Mouse (Mus musculus) heart, embryonic 13.5 days (tissue): Measurements from ENCODE around the gene Slc25a53. TPM values are rescaled to one million over a fixed set of nuclear protein-coding genes. Genes with fewer than 3 reads are reported as not detected.

Experiments
- ATAC-seq: fragments of 200-750 bp; cut with Nextera tagmentation; 2 replicates; pipeline ENCODE4 v1.8.0; 2017; ENCODE audit warnings: moderate TSS enrichment; ENCODE audit not compliant: insufficient number of reproducible peaks, low FRiP score, low TSS enrichment; ENCODE audit errors: extremely low read depth
- H3K27ac ChIP-seq: fragments of 300-500 bp; sonication (generic); replicated peaks from 2 replicates; pipeline ENCODE4 v1.5.1; 2015; ENCODE audit warnings: moderate library complexity, mild to moderate bottlenecking, inconsistent platforms
- H3K27me3 ChIP-seq: fragments of 300-500 bp; sonication (generic); replicated peaks from 2 replicates; pipeline ENCODE4 v1.6.1; 2015; ENCODE audit warnings: mild to moderate bottlenecking, inconsistent platforms
- H3K36me3 ChIP-seq: fragments of 300-500 bp; sonication (generic); 2 replicates; pipeline ENCODE4 v1.6.1; 2015; ENCODE audit warnings: mild to moderate bottlenecking, inconsistent platforms
- H3K4me1 ChIP-seq: fragments of 300-500 bp; sonication (generic); 2 replicates; pipeline ENCODE4 v1.6.1; 2015; ENCODE audit warnings: inconsistent platforms
- H3K4me2 ChIP-seq: fragments of 300-500 bp; sonication (generic); 2 replicates; pipeline ENCODE4 v1.6.1; 2015; ENCODE audit warnings: inconsistent platforms, mild to moderate bottlenecking, moderate library complexity
- H3K4me3 ChIP-seq: fragments of 300-500 bp; sonication (generic); 2 replicates; pipeline ENCODE4 v1.5.1; 2015; ENCODE audit warnings: moderate library complexity, mild to moderate bottlenecking, inconsistent platforms
- H3K9ac ChIP-seq: fragments of 300-500 bp; sonication (generic); 2 replicates; pipeline ENCODE4 v1.6.1; 2015; ENCODE audit warnings: inconsistent platforms, mild to moderate bottlenecking, moderate library complexity
- H3K9me3 ChIP-seq: fragments of 300-500 bp; sonication (generic); 2 replicates; pipeline ENCODE4 v1.6.1; 2016; ENCODE audit warnings: inconsistent platforms
- WGBS: fragments of 180-500 bp; shearing (Covaris S2); methylation state at CpG from one replicate; pipeline ENCODE4 v1.1.7; 2015; ENCODE audit warnings: mixed read lengths; 5-methylcytosine and 5-hydroxymethylcytosine counted together
- polyA plus RNA-seq: library from polyadenylated mRNA; unstranded; fragments of >200 nt; fragmentation: Nextera tagmentation; extraction: Ambion mirVana; gene quantifications from 2 replicates; pipeline ENCODE4 v1.2.1, GENCODE M21; 2015

Gene Slc25a53
- 5.6 and 6.4 TPM in 2 replicates for polyA plus RNA-seq

DNA sequence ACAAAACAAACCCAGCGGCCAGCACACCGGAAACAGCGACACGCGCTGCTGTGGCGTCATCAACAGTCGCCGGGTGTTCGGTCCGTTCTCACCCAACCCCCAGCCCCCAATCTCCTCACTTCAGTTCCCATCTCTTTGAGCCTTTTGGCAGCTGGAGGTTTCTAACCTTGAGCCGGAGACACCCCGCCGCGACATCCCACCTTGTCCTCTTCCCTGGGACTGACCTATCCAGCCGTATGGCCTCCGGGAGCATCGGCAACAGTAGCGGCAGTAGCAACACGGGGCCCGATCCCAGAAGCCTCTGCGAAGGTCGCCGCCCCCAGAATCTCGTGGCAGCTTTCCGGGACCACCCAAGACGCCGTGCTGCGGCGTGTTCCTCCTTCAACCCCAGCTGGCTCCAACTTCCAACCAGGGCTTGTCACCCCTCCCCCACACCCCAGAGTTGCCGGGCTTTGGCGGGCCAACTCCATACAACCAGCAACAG lies at the start of gene Slc25a53:
Gene Slc25a53, minus strand, starts transcription at position 303 of the 484 bp plus-strand sequence.
- H3K27me3 ChIP-seq, result no peaks in the 10 kb centered on the region
- H3K9me3 ChIP-seq, result no peaks in the 10 kb centered on the region
- H3K27ac ChIP-seq, result peak within 1 kb of the TSS; percentile 87
- ATAC-seq, result peak; percentile 58; the same call in 1 of the 2 replicates
- H3K4me3 ChIP-seq, result peak within 1 kb of the TSS; percentile 62
- no peaks in the 10 kb centered on the region for H3K36me3 ChIP-seq
- peak within 1 kb of the TSS; percentile 83 for H3K9ac ChIP-seq
- 18% methylated on average over 31 of the region's 31 CpGs for WGBS
- H3K4me2 ChIP-seq, result peak within 1 kb of the TSS; percentile 73
- peaks cover 7% of the 10 kb centered on the region; the same call in 1 of the 2 replicates for H3K4me1 ChIP-seq

- no peaks in the 10 kb centered on the region for H3K9me3 ChIP-seq
- H3K36me3 ChIP-seq, result no peaks in the 10 kb centered on the region
- H3K4me3 ChIP-seq, result no peak overlapping the region
- H3K4me1 ChIP-seq, result no peaks in the 10 kb centered on the region
- H3K9ac ChIP-seq, result no peak overlapping the region
- H3K27ac ChIP-seq, result no peak overlapping the region
- H3K27me3 ChIP-seq, result no peaks in the 10 kb centered on the region
- WGBS, result 62% methylated on average over 9 of the region's 9 CpGs
- ATAC-seq, result no peak
- H3K4me2 ChIP-seq, result no peak overlapping the region
Observed at GRCm38 (mm10) chrX:137063202-137063601, 25.1 kb upstream of the Slc25a53 start.

- 0 out of 2 replicates have a peak within 1 kb of the TSS, but pooled peaks have one; percentile 12 for H3K27ac ChIP-seq
- H3K4me2 ChIP-seq, result peak within 1 kb of the TSS; percentile 75
- peak within 1 kb of the TSS; percentile 74 for H3K4me3 ChIP-seq
- H3K4me1 ChIP-seq, result peaks cover 10% of the 10 kb centered on the region
- ATAC-seq, result peak; percentile 85
- H3K36me3 ChIP-seq, result no peaks in the 10 kb centered on the region
- 12% methylated on average over 50 of the region's 62 CpGs for WGBS
- H3K9ac ChIP-seq, result peak within 1 kb of the TSS; percentile 85
- H3K9me3 ChIP-seq, result no peaks in the 10 kb centered on the region
- H3K27me3 ChIP-seq, result peaks cover 6% of the 10 kb centered on the region
Observed at GRCm38 (mm10) chrX:137049425-137050225, 11.5 kb upstream of the Slc25a53 start, which contains the start of gene Fam199x. TSS of gene Fam199x (plus strand) at chrX:137049594.

DNA sequence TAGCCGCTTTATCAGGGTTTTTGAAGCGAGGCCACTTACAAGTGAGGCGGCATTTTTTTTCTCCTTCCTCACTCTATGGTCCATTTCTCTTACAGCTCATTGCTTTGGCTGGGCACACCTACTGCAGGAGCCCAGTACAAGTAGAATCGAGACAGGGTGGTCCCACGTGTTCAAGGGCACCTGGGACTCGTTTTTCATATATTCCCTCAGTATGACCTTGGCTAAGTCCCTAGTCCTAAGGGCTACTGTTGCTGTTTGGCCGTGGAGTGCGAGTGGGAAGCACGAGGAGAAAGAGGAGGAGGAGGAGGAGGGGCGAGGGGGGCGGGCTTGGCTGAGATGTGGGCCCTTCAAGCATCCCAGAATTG lies 10.9 kb upstream of the Slc25a53 start:
- ATAC-seq, result no peak
- no peaks in the 10 kb centered on the region for H3K36me3 ChIP-seq
- H3K9me3 ChIP-seq, result no peaks in the 10 kb centered on the region
- H3K4me2 ChIP-seq, result peak overlapping the region; percentile 75
- H3K9ac ChIP-seq, result peak overlapping the region; percentile 85
- 21% methylated on average over 8 of the region's 11 CpGs for WGBS
- H3K27ac ChIP-seq, result no peak overlapping the region
- peaks cover 10% of the 10 kb centered on the region for H3K4me1 ChIP-seq
- peaks cover 6% of the 10 kb centered on the region for H3K27me3 ChIP-seq
- H3K4me3 ChIP-seq, result peak overlapping the region; percentile 74

GRCm38 (mm10) chrX:137038502-137038901 lies 400 bp upstream of the Slc25a53 start:
- no peaks in the 10 kb centered on the region for H3K9me3 ChIP-seq
- WGBS, result 29% methylated on average over 7 of the region's 7 CpGs
- peak overlapping the region; percentile 62 for H3K4me3 ChIP-seq
- ATAC-seq, result no peak
- H3K27me3 ChIP-seq, result no peaks in the 10 kb centered on the region
- peak overlapping the region; percentile 87; the same call in 1 of the 2 replicates for H3K27ac ChIP-seq
- H3K4me2 ChIP-seq, result peak overlapping the region; percentile 73
- H3K36me3 ChIP-seq, result no peaks in the 10 kb centered on the region
- peaks cover 7% of the 10 kb centered on the region; the same call in 1 of the 2 replicates for H3K4me1 ChIP-seq
- H3K9ac ChIP-seq, result peak overlapping the region; percentile 83

- Histone ChIP-seq H3K9me3 (no peaks in the 10 kb centered on the region), H3K9ac (peak overlapping the region; percentile 83), H3K4me1 (peaks cover 7% of the 10 kb centered on the region; the same call in 1 of the 2 replicates), H3K4me2 (peak overlapping the region; percentile 73), H3K27me3 (no peaks in the 10 kb centered on the region), H3K4me3 (peak overlapping the region; percentile 62), H3K36me3 (no peaks in the 10 kb centered on the region), H3K27ac (no peak overlapping the region)
- WGBS, result 10% methylated on average over 12 of the region's 12 CpGs
- ATAC-seq, result no peak
Observed at GRCm38 (mm10) chrX:137037470-137037999, 567 bp downstream of the Slc25a53 start.

DNA sequence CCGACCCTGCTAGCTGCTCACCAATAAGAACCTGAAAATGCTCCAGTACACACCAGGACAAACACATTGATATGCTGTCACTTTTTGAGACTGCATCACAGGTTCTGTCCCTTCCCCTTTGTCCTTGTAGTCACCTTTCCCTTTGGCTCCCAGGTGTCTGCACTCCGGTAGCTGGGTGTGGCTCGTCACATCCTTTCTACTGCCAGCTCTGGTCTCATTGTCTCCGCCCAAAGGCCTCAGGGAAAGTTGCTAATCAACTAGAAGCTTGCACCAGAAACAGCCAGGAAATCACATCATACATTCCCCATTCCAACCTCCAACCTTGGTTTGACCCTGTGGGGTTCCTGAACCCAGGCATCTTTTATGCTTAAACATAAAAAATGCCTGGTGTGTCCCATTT lies 3.8 kb downstream of the Slc25a53 start:
- H3K9ac ChIP-seq, result no peak overlapping the region
- H3K4me3 ChIP-seq, result no peak overlapping the region
- no peak overlapping the region for H3K27ac ChIP-seq
- no peaks in the 10 kb centered on the region for H3K9me3 ChIP-seq
- ATAC-seq, result no peak
- 69% methylated on average over 4 of the region's 4 CpGs for WGBS
- H3K27me3 ChIP-seq, result no peaks in the 10 kb centered on the region
- no peak overlapping the region for H3K4me2 ChIP-seq
- H3K36me3 ChIP-seq, result no peaks in the 10 kb centered on the region
- H3K4me1 ChIP-seq, result peaks cover 7% of the 10 kb centered on the region; the same call in 1 of the 2 replicates

- H3K27me3 ChIP-seq, result no peaks in the 10 kb centered on the region
- WGBS, result 81% methylated on average over 5 of the region's 5 CpGs
- H3K4me3 ChIP-seq, result no peak overlapping the region
- no peak overlapping the region for H3K4me2 ChIP-seq
- no peak overlapping the region for H3K27ac ChIP-seq
- ATAC-seq, result no peak
- no peaks in the 10 kb centered on the region for H3K9me3 ChIP-seq
- no peak overlapping the region for H3K9ac ChIP-seq
- peaks cover 3% of the 10 kb centered on the region; the same call in 1 of the 2 replicates for H3K36me3 ChIP-seq
- peaks cover under 1% of the 10 kb centered on the region; the same call in 1 of the 2 replicates for H3K4me1 ChIP-seq
Observed at GRCm38 (mm10) chrX:137031726-137032125, 6.4 kb downstream of the Slc25a53 start.

DNA sequence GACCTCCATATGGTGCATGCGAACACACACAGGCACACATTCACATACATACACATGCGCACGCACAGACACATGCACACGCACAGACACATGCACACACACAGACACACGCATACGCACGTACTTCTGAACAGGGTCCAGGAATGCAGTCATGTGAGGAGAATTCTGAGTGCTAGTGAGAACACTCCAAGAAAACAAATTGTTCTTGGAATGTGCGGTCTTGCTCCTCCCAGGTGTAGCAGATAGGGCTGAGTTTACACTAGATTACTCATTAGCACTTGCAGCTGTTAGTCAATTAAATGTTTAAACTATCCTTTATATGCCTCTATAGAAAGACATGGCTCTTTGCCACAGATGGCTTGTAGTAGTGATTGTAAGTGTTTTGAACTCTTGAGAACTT lies 7.2 kb downstream of the Slc25a53 start:
- ATAC-seq, result no peak
- H3K4me2 ChIP-seq, result no peak overlapping the region
- no peaks in the 10 kb centered on the region for H3K9me3 ChIP-seq
- no peak overlapping the region for H3K9ac ChIP-seq
- H3K27ac ChIP-seq, result no peak overlapping the region
- H3K4me1 ChIP-seq, result no peaks in the 10 kb centered on the region
- no peak overlapping the region for H3K4me3 ChIP-seq
- 93% methylated on average over 8 of the region's 8 CpGs for WGBS
- H3K36me3 ChIP-seq, result peaks cover 3% of the 10 kb centered on the region; the same call in 1 of the 2 replicates
- H3K27me3 ChIP-seq, result no peaks in the 10 kb centered on the region

- Histone ChIP-seq H3K36me3 (peaks cover 11% of the 10 kb centered on the region), H3K4me1 (no peaks in the 10 kb centered on the region), H3K9ac (no peak overlapping the region), H3K9me3 (no peaks in the 10 kb centered on the region), H3K4me3 (no peak overlapping the region), H3K27me3 (no peaks in the 10 kb centered on the region), H3K27ac (no peak overlapping the region), H3K4me2 (no peak overlapping the region)
- WGBS, result 19% methylated on average over 1 of the region's 1 CpGs
- no peak for ATAC-seq
Observed at GRCm38 (mm10) chrX:137019310-137019709, 18.8 kb downstream of the Slc25a53 start.

DNA sequence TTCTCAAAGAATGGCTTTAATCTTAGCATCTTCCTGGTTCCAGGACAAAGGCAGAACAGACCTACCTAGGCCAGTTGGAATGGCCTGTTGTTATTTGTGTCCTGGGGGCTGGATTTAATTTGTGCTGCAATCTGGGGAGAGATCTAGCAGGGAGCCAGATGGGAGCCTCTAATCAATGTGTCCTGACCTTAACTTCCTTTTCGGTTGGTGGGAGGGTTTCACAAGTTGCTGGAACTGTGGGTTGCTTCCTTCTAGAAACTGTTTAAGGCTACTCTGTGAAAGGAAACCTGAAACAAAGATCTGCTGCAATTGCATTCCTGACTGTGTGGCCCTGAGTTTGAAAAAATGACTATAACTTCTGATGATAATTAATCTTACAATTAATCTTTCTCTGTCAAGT lies 20.4 kb downstream of the Slc25a53 start:
- Histone ChIP-seq H3K4me1 (no peaks in the 10 kb centered on the region), H3K9ac (no peak overlapping the region), H3K4me2 (no peak overlapping the region), H3K27me3 (no peaks in the 10 kb centered on the region), H3K27ac (no peak overlapping the region), H3K4me3 (no peak overlapping the region), H3K9me3 (no peaks in the 10 kb centered on the region), H3K36me3 (peaks cover 15% of the 10 kb centered on the region)
- WGBS, result 64% methylated on average over 1 of the region's 1 CpGs
- ATAC-seq, result no peak
